Mouse (Mus musculus) hindbrain, embryonic 16.5 days (tissue): ENCODE data around the gene Ubox5. TPM values are rescaled to one million over a fixed set of nuclear protein-coding genes. Genes with fewer than 3 reads are reported as not detected.
"Not testable (repeated sequence)": the region's sequence is repeated elsewhere in the genome, so short reads cannot be mapped to it uniquely, and the experiment has no call there.

Experiments
- ATAC-seq: fragments of 200-750 bp; cut with Nextera tagmentation; 2 replicates; pipeline ENCODE4 v1.8.0; 2017; ENCODE audit warnings: moderate TSS enrichment, moderate library complexity
- H3K27ac ChIP-seq: fragments of 300-500 bp; sonication (generic); 2 replicates; pipeline ENCODE4 v1.5.1; 2014; ENCODE audit warnings: low read depth, mild to moderate bottlenecking, control low read depth, low read length, moderate library complexity
- H3K27me3 ChIP-seq: fragments of 300-500 bp; sonication (generic); replicated peaks from 2 replicates; pipeline ENCODE4 v1.6.1; 2014; ENCODE audit warnings: low read length; ENCODE audit not compliant: control insufficient read depth, insufficient read depth
- H3K36me3 ChIP-seq: fragments of 300-500 bp; sonication (generic); 2 replicates; pipeline ENCODE4 v1.6.1; 2014; ENCODE audit warnings: mild to moderate bottlenecking, low read length, moderate library complexity, mixed read lengths; ENCODE audit not compliant: control insufficient read depth, insufficient read depth
- H3K4me1 ChIP-seq: fragments of 300-500 bp; sonication (generic); 2 replicates; pipeline ENCODE4 v1.6.1; 2014; ENCODE audit warnings: low read depth, low read length; ENCODE audit not compliant: control insufficient read depth, insufficient read depth
- H3K4me2 ChIP-seq: fragments of 300-500 bp; sonication (generic); 2 replicates; pipeline ENCODE4 v1.6.1; 2014; ENCODE audit warnings: mild to moderate bottlenecking, low read length, control low read depth, moderate library complexity
- H3K4me3 ChIP-seq: fragments of 300-500 bp; sonication (generic); 2 replicates; pipeline ENCODE4 v1.5.1; 2014; ENCODE audit warnings: mild to moderate bottlenecking, low read length, control low read depth, moderate library complexity
- H3K9ac ChIP-seq: fragments of 300-500 bp; sonication (generic); 2 replicates; pipeline ENCODE4 v1.6.1; 2014; ENCODE audit warnings: low read depth, mild to moderate bottlenecking, control low read depth, low read length, moderate library complexity
- H3K9me3 ChIP-seq: fragments of 300-500 bp; sonication (generic); 2 replicates; pipeline ENCODE4 v1.6.1; 2014; ENCODE audit warnings: mild to moderate bottlenecking, low read length, moderate library complexity; ENCODE audit not compliant: control insufficient read depth
- WGBS: fragments of 180-500 bp; shearing (Covaris S2); extraction: QIAGEN DNeasy Blood & Tissue Kit; methylation state at CpG from one replicate; pipeline ENCODE4 v1.1.7; 2014; 5-methylcytosine and 5-hydroxymethylcytosine counted together
- polyA plus RNA-seq: library from polyadenylated mRNA; unstranded; fragments of >200 nt; fragmentation: Nextera tagmentation; extraction: Ambion mirVana; gene quantifications from 2 replicates; pipeline ENCODE4 v1.2.1, GENCODE M21; 2015

Gene Ubox5
- polyA plus RNA-seq, 1 experiment from 2014 or later, result 8.9 TPM

- Histone ChIP-seq H3K27ac (no peak overlapping the region), H3K36me3 (peaks cover 6% of the 10 kb centered on the region; the same call in 1 of the 2 replicates), H3K4me3 (no peak overlapping the region), H3K4me2 (no peak overlapping the region), H3K9me3 (no peaks in the 10 kb centered on the region), H3K27me3 (peaks cover 16% of the 10 kb centered on the region), H3K9ac (no peak overlapping the region), H3K4me1 (peaks cover 2% of the 10 kb centered on the region)
- 90% methylated on average over 6 of the region's 6 CpGs for WGBS
- ATAC-seq, result no peak
Measured at GRCm38 (mm10) chr2:130586016-130586415, 43.8 kb downstream of the Ubox5 start.

GRCm38 (mm10) chr2:130583902-130584560 lies 45.8 kb downstream of the Ubox5 start:
- H3K9ac ChIP-seq, result no peak overlapping the region
- no peaks in the 10 kb centered on the region for H3K9me3 ChIP-seq
- H3K36me3 ChIP-seq, result no peaks in the 10 kb centered on the region
- H3K27ac ChIP-seq, result no peak overlapping the region
- H3K27me3 ChIP-seq, result peaks cover 33% of the 10 kb centered on the region
- WGBS, result 78% methylated on average over 10 of the region's 10 CpGs
- no peak overlapping the region for H3K4me2 ChIP-seq
- H3K4me3 ChIP-seq, result no peak overlapping the region
- ATAC-seq, result no peak
- peaks cover 9% of the 10 kb centered on the region for H3K4me1 ChIP-seq

- no peak within 1 kb of the TSS for H3K4me3 ChIP-seq
- no peaks in the 10 kb centered on the region for H3K9me3 ChIP-seq
- no peak within 1 kb of the TSS for H3K27ac ChIP-seq
- ATAC-seq, result no peak
- no peaks in the 10 kb centered on the region for H3K36me3 ChIP-seq
- WGBS, result 34% methylated on average over 10 of the region's 10 CpGs
- peaks cover 47% of the 10 kb centered on the region for H3K27me3 ChIP-seq
- peaks cover 9% of the 10 kb centered on the region for H3K4me1 ChIP-seq
- H3K9ac ChIP-seq, result no peak within 1 kb of the TSS
- H3K4me2 ChIP-seq, result no peak within 1 kb of the TSS
Measured at GRCm38 (mm10) chr2:130582552-130582951, 47.3 kb downstream of the Ubox5 start, which contains the start of gene Avp. TSS of gene Avp (minus strand) at chr2:130582554.

GRCm38 (mm10) chr2:130581201-130581600 lies 48.6 kb downstream of the Ubox5 start:
- Histone ChIP-seq H3K4me1 (peaks cover 12% of the 10 kb centered on the region), H3K9me3 (no peaks in the 10 kb centered on the region), H3K27me3 (peaks cover 52% of the 10 kb centered on the region), H3K4me3 (peak overlapping the region; percentile 33), H3K4me2 (peak overlapping the region; percentile 52), H3K9ac (peak overlapping the region; percentile 38; the same call in 1 of the 2 replicates), H3K27ac (no peak overlapping the region), H3K36me3 (no peaks in the 10 kb centered on the region)
- WGBS, result 2% methylated on average over 16 of the region's 16 CpGs
- ATAC-seq, result no peak

- Histone ChIP-seq H3K4me2 (no peak overlapping the region), H3K36me3 (no peaks in the 10 kb centered on the region), H3K4me3 (no peak overlapping the region), H3K27me3 (peaks cover 64% of the 10 kb centered on the region), H3K9me3 (no peaks in the 10 kb centered on the region), H3K27ac (no peak overlapping the region), H3K4me1 (peaks cover 12% of the 10 kb centered on the region), H3K9ac (no peak overlapping the region; the same call in 1 of the 2 replicates)
- ATAC-seq, result no peak
- WGBS, result 6% methylated on average over 8 of the region's 8 CpGs
Measured at GRCm38 (mm10) chr2:130579791-130580190, 50.0 kb downstream of the Ubox5 start.

- Histone ChIP-seq H3K27ac (no peak overlapping the region), H3K4me3 (no peak overlapping the region), H3K36me3 (no peaks in the 10 kb centered on the region), H3K4me1 (peaks cover 12% of the 10 kb centered on the region), H3K4me2 (no peak overlapping the region), H3K27me3 (peaks cover 64% of the 10 kb centered on the region), H3K9ac (no peak overlapping the region), H3K9me3 (no peaks in the 10 kb centered on the region)
- ATAC-seq, result no peak
- 6% methylated on average over 11 of the region's 11 CpGs for WGBS
Measured at GRCm38 (mm10) chr2:130578148-130578547, 51.7 kb downstream of the Ubox5 start.

- no peak for ATAC-seq
- Histone ChIP-seq H3K4me1 (peaks cover 12% of the 10 kb centered on the region), H3K36me3 (no peaks in the 10 kb centered on the region), H3K27me3 (peaks cover 64% of the 10 kb centered on the region), H3K4me2 (no peak overlapping the region), H3K9ac (no peak overlapping the region), H3K27ac (no peak overlapping the region), H3K9me3 (no peaks in the 10 kb centered on the region), H3K4me3 (no peak overlapping the region)
- 5% methylated on average over 12 of the region's 12 CpGs for WGBS
Measured at GRCm38 (mm10) chr2:130577632-130578031, 52.2 kb downstream of the Ubox5 start.

GRCm38 (mm10) chr2:130577021-130577420 lies 52.8 kb downstream of the Ubox5 start:
- H3K9me3 ChIP-seq, result no peaks in the 10 kb centered on the region
- H3K4me3 ChIP-seq, result no peak overlapping the region; the same call in 1 of the 2 replicates
- H3K36me3 ChIP-seq, result no peaks in the 10 kb centered on the region
- ATAC-seq, result no peak
- H3K9ac ChIP-seq, result no peak overlapping the region
- no peak overlapping the region; the same call in 1 of the 2 replicates for H3K4me2 ChIP-seq
- H3K27me3 ChIP-seq, result peaks cover 58% of the 10 kb centered on the region
- 5% methylated on average over 9 of the region's 9 CpGs for WGBS
- H3K27ac ChIP-seq, result no peak overlapping the region
- peaks cover 12% of the 10 kb centered on the region for H3K4me1 ChIP-seq

- not testable (repeated sequence) for H3K9me3 ChIP-seq, ATAC-seq, H3K27ac ChIP-seq, H3K36me3 ChIP-seq
- Histone ChIP-seq H3K4me3 (peak overlapping the region; percentile 33), H3K4me1 (peaks cover 12% of the 10 kb centered on the region), H3K9ac (peak overlapping the region; percentile 51), H3K27me3 (peaks cover 54% of the 10 kb centered on the region), H3K4me2 (peak overlapping the region; percentile 54)
- WGBS, result 3% methylated on average over 30 of the region's 32 CpGs
Measured at GRCm38 (mm10) chr2:130576564-130576963, 53.3 kb downstream of the Ubox5 start.
